8 mouse cellular contexts compared by ENCODE assay signal in genomic region chr10:34281962-34282388, GRCm38 (mm10). TPM values are rescaled to one million over a fixed set of nuclear protein-coding genes. Genes with fewer than 3 reads are reported as not detected.
A peak's percentile ranks its signal among the peaks of the same experiment; 100 is the strongest.
DNase-seq lines count a peak whose midpoint lies in the region; ATAC-seq and TF ChIP-seq lines count a peak whose summit lies in the region.

Tspyl1 (plus strand) TSS chr10:34282190.

- H3K4me3 ChIP-seq in hindbrain, embryonic 13.5 days: peak within 1 kb of the TSS; percentile 95

- ATAC-seq in Patski: peak; percentile 90
- peak; percentile 98 for ATAC-seq in hindbrain, embryonic 13.5 days (ENCODE audit: low FRiP score)

- POLR2A ChIA-PET in Patski (lab: Charles Lee): interaction anchor here (0.8 to 1.1 kb wide), 2 partner anchors 74 to 99 kb away, joined by 3 read pairs; no protein-coding TSS in a partner anchor

- H3K27me3 ChIP-seq in Patski: peaks cover 13% of the 10 kb centered on the region
- H3K27me3 ChIP-seq in hindbrain, embryonic 13.5 days: no peaks in the 10 kb centered on the region

- in situ Hi-C loops in Patski (cut with MboI; ENCODE audit: low pct_unique_long_range_greater_than_20kb): no loop called here

- TF ChIP-seq CTCF in Patski (IDR thresholded peaks at IDR 0.05): no peak

- under 1% methylated on average over 38 of the region's 38 CpGs for WGBS in hindbrain, embryonic 13.5 days

- CTCF ChIA-PET in Patski (lab: Charles Lee): interaction anchor here (0.7 to 0.8 kb wide), 2 partner anchors 75 to 263 kb away, joined by 3 read pairs; no protein-coding TSS in a partner anchor

- DNase-seq in Patski (ENCODE audit: low read depth, low spot score): peak; percentile 85
- DNase-seq in cerebellum, postnatal 14 days: peak; percentile 98
- peak; percentile 95 to 96 for DNase-seq in frontal cortex, postnatal 14 days (ENCODE audit: low spot score in 2 of 2)
- peak; percentile 91 to 96 for DNase-seq in layer of hippocampus, postnatal 25 days (ENCODE audit: extremely low spot score in 1 of 2, low spot score in 1 of 2)
- peak; percentile 99 for DNase-seq in lung, postnatal 25 days (ENCODE audit: low spot score)
- peak; percentile 99 for DNase-seq in retina, embryonic 14.5 days (ENCODE audit: low spot score)
- DNase-seq in thymus, postnatal 4 days: peak; percentile 99

- peak within 1 kb of the TSS; percentile 77 for H3K4me2 ChIP-seq in hindbrain, embryonic 13.5 days

- H3K4me1 ChIP-seq in hindbrain, embryonic 13.5 days (replicated peaks): peaks cover 20% of the 10 kb centered on the region

- peak within 1 kb of the TSS; percentile 93 for H3K27ac ChIP-seq in hindbrain, embryonic 13.5 days

- peak within 1 kb of the TSS; percentile 97 for H3K9ac ChIP-seq in hindbrain, embryonic 13.5 days

- no peaks in the 10 kb centered on the region for H3K9me3 ChIP-seq in hindbrain, embryonic 13.5 days

- peaks cover 4% of the 10 kb centered on the region for H3K36me3 ChIP-seq in hindbrain, embryonic 13.5 days

RNA-seq across cellular contexts. Expression of gene Tspyl1, which starts in this region (rescaled TPM):
- 50.8 TPM for polyA plus RNA-seq in Patski (2021)
- polyA plus RNA-seq in hindbrain, embryonic 13.5 days (2015; fragmentation: Nextera tagmentation; extraction: Ambion mirVana): 152 and 156 TPM in 2 replicates
- 100 to 1,000 TPM; 145 to 155 TPM for total RNA-seq in layer of hippocampus, postnatal 25 days (2021)

Comparison
In these comparisons a context has a peak if more than half of its experiments do, and no peak if none do; other contexts are left out.
1. Peak in every context shown above with its lines: DNase-seq, ATAC-seq, H3K4me3 ChIP-seq and H3K27ac ChIP-seq.